Mouse (Mus musculus) kidney, postnatal 10 days (tissue): ENCODE data around the gene Psapl1.
A peak's percentile ranks its signal among the peaks of the same experiment; 100 is the strongest.
"Not testable (repeated sequence)": the region's sequence is repeated elsewhere in the genome, so short reads cannot be mapped to it uniquely, and the experiment has no call there.

ENCODE experiments used
- DNase-seq: peaks from one replicate; pipeline ENCODE4 v3.0.0; 2021; ENCODE audit warnings: mixed read lengths

Gene Psapl1

GRCm38 (mm10) chr5:36205397-36205796, 1.6 kb downstream of the Psapl1 start:
- DNase-seq: no peak

GRCm38 (mm10) chr5:36208803-36209202, 5.0 kb downstream of the Psapl1 start:
- no peak for DNase-seq

- DNase-seq: no peak
Observed at GRCm38 (mm10) chr5:36213310-36213709, 9.5 kb downstream of the Psapl1 start.

DNA sequence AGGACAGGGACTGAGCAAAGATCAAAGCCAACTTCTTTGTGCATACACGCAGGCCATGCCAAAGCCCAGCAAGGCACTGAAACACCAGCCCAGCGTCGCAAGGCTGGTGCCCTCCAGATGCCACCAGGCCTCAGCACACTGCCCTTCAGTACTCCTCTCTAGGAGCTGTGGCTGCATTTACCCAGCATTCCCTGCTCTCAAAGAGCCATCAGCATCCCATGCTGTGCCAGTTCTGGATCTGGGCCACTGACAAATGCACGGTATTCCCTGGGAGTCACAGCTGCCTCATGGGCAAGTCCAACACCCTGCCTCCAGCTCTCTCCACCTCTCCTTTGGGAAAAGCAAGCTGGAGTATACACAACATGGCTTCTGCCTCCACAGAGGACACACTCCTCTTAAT, 16.3 kb downstream of the Psapl1 start:
- DNase-seq: no peak

DNA sequence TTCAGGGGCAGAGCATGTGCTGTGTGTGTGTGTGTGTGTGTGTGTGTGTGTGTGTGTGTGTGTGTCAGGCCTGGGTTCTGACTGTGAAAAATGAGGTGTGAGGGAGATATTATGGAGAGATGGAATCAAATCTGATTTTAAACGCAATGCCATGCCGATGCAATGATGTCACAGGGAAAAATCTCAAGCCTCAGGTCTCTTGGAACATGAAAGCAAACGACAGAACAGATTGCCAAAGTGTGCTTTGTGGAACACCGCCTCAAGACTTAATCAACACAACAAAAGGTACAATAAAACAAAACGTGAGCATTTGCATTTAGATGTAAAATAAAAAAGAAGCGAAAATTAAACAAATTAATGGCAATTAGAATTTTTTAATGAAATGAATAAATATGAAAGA, 16.8 kb downstream of the Psapl1 start:
- DNase-seq: no peak

- DNase-seq: peak; percentile 77
Observed at GRCm38 (mm10) chr5:36223787-36224186, 20.0 kb downstream of the Psapl1 start.

GRCm38 (mm10) chr5:36225855-36226254, 22.0 kb downstream of the Psapl1 start:
- no peak for DNase-seq

GRCm38 (mm10) chr5:36226296-36226695, 22.5 kb downstream of the Psapl1 start:
- peak; percentile 40 for DNase-seq

- no peak for DNase-seq
Observed at GRCm38 (mm10) chr5:36228405-36229370, 24.9 kb downstream of the Psapl1 start.

DNA sequence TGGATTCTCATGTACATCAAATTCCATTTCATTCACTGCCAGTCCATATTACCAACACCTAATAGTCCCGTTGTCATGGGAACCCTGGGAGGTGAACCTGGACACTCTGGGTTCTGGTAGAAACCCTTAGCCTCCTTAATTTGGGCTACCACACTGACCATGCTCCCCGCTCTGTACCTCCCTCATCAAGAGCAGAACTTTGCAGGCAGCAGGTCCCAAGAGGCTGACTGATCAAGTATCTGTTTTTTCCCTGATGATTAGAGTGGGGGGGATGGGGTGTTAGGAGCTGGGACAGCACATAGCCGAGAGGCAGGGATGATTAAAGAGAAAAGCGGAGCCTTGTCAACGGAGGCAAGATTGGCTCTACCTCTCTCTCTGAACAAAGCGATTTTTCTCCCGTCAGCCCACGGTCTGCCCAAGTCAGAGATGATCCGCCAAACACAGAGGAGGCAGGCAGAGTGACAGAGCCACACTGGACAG, 26.5 kb downstream of the Psapl1 start:
- DNase-seq: no peak

DNA sequence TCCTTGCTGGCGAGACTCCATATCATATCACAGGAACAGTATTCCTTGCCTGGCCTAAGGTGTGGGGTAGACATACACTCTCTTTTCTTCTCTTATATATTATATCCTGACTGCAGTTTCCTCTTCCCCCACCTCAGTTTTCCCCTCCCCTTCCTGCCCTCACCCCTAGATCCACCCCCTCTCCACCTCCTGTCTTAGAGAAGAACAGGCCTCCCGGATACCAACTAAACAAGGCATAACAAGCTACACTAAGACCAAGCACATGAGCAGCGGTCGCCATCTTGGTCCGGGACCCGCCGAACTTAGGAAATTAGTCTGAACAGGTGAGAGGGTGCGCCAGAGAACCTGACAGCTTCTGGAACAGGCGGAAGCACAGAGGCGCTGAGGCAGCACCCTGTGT, 33.7 kb downstream of the Psapl1 start:
- DNase-seq: not testable (repeated sequence)

DNA sequence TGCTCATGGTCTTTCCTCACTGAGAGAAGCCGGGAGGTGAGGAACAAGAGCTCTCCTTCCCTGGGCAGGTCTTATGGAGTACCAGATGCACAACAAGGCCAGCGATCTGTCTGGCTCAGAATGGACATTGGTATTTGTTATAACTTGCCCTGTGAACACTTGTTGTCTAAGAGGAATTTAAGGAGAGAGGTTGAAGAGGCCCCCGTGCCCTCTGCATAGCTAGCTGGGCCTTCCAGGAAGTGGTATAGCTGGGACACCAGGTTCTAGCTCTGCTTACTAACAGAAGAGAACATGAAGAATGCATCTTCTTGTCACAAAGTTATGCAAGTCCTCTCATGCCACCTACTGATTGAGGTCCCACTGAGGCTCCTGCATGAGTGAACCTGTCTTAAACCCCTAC, 44.2 kb downstream of the Psapl1 start:
- no peak for DNase-seq

DNA sequence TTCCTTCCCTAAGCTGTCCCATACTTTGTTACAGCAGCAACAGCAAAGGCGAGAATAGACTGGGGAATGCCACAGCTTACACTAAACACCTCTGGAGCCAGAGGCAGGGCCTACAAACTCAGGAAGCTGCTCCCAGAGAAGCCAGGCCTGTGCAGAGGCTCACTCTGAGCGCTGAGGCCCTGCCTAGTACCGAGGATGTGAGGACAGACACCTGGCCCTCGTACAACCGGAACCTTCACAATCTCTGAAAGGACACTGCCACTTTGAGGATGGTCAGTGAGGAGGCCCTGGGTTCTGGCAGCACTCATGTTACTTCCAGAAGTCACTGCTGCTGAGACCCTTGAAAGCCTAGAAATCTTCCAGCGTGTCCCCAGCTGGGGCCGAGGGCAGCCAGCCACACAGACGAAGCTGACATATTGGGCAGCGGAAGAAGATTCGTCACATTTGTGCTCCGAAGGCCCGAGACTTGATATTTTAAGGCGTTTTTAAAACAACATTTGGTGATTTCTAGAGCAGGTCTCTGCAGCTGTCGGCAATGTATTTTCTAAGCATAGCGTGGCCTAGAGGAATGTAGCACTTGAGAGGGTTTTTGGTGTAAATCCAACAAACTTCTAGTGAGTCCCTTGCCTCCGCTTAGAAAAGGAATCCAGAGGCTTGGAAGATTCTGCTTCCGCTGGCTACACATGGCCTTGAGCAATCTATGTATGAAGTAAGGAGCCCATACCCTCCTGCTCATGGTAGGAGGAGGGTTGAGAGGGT, 49.1 kb downstream of the Psapl1 start:
- DNase-seq: peak; percentile 70

- DNase-seq: no peak
Observed at GRCm38 (mm10) chr5:36254642-36255516, 51.1 kb downstream of the Psapl1 start.
